Mouse (Mus musculus) layer of hippocampus, postnatal 25 days (tissue): ENCODE measurements around the gene Chmp3. TPM values are rescaled to one million over a fixed set of nuclear protein-coding genes. Genes with fewer than 3 reads are reported as not detected.

Source experiments
- DNase-seq, 2 experiments: peaks; one replicate each; pipeline ENCODE4 v3.0.0; 2022; ENCODE audit warnings: mixed read lengths in 2 of 2, low spot score in 1 of 2; ENCODE audit errors: extremely low spot score in 1 of 2
- total RNA-seq, 2 experiments: library from RNA; stranded (reverse); gene quantifications; 2 replicates each; pipeline ENCODE4 v1.2.3; 2021

The Chmp3 gene
- 10 to 100 TPM; 83.6 to 97.4 TPM for total RNA-seq

GRCm38 (mm10) chr6:71543686-71544499 lies at the start of gene Chmp3:
TSS of gene Chmp3 (plus strand) at chr6:71543797.
- peak; percentile 96 for DNase-seq

GRCm38 (mm10) chr6:71494341-71495020 lies 49.1 kb upstream of the Chmp3 start:
- DNase-seq = peak; percentile 33 to 48

- DNase-seq = no peak
These were observed 43.0 kb upstream of the Chmp3 start for GRCm38 (mm10) chr6:71500575-71500974.

GRCm38 (mm10) chr6:71503001-71503400 lies 40.6 kb upstream of the Chmp3 start:
- no peak for DNase-seq

GRCm38 (mm10) chr6:71503670-71504069 lies 39.9 kb upstream of the Chmp3 start:
- DNase-seq = no peak

- no peak for DNase-seq
These were observed 39.5 kb upstream of the Chmp3 start for GRCm38 (mm10) chr6:71504091-71504490.

- no peak for DNase-seq
These were observed 37.9 kb upstream of the Chmp3 start for GRCm38 (mm10) chr6:71505671-71506070.

- DNase-seq = no peak
These were observed 24.1 kb upstream of the Chmp3 start for GRCm38 (mm10) chr6:71519476-71519875.

- peak; percentile 19 to 30 for DNase-seq
These were observed 18.0 kb upstream of the Chmp3 start for GRCm38 (mm10) chr6:71525556-71525955.

- DNase-seq = no peak
These were observed 16.5 kb upstream of the Chmp3 start for GRCm38 (mm10) chr6:71527056-71527455.

- no peak for DNase-seq
These were observed 15.8 kb upstream of the Chmp3 start for GRCm38 (mm10) chr6:71527826-71528225.

- DNase-seq = no peak
These were observed 13.4 kb upstream of the Chmp3 start for GRCm38 (mm10) chr6:71530176-71530575.

GRCm38 (mm10) chr6:71537286-71537685 lies 6.3 kb upstream of the Chmp3 start:
- DNase-seq = no peak

- DNase-seq = no peak
These were observed 11.9 kb downstream of the Chmp3 start for GRCm38 (mm10) chr6:71555507-71555951.

- no peak for DNase-seq
These were observed 13.2 kb downstream of the Chmp3 start for GRCm38 (mm10) chr6:71556826-71557225.

GRCm38 (mm10) chr6:71568616-71569015 lies 25.0 kb downstream of the Chmp3 start:
- DNase-seq = no peak

GRCm38 (mm10) chr6:71569025-71569424 lies 25.4 kb downstream of the Chmp3 start:
- no peak for DNase-seq

GRCm38 (mm10) chr6:71575359-71575758 lies 31.8 kb downstream of the Chmp3 start:
- no peak for DNase-seq

GRCm38 (mm10) chr6:71579478-71579877 lies 35.9 kb downstream of the Chmp3 start:
- no peak for DNase-seq

- no peak for DNase-seq
These were observed 39.6 kb downstream of the Chmp3 start for GRCm38 (mm10) chr6:71583198-71583597.

GRCm38 (mm10) chr6:71589401-71589800 lies 45.8 kb downstream of the Chmp3 start:
- no peak for DNase-seq

- no peak for DNase-seq
These were observed 46.6 kb downstream of the Chmp3 start for GRCm38 (mm10) chr6:71590154-71590553.
